Mouse (Mus musculus) heart, embryonic 15.5 days (tissue): ENCODE data around the gene 4930595D18Rik. TPM values are rescaled to one million over a fixed set of nuclear protein-coding genes. Genes with fewer than 3 reads are reported as not detected.

ENCODE experiments used
- ATAC-seq: fragments of 200-750 bp; cut with Nextera tagmentation; replicated peaks from 2 replicates; pipeline ENCODE4 v1.8.0; 2017; ENCODE audit warnings: low read depth, moderate TSS enrichment; ENCODE audit not compliant: insufficient number of reproducible peaks, insufficient read depth, low FRiP score
- H3K27ac ChIP-seq: fragments of 300-500 bp; sonication (generic); 2 replicates; pipeline ENCODE4 v1.5.1; 2015; ENCODE audit warnings: mild to moderate bottlenecking, inconsistent platforms
- H3K27me3 ChIP-seq: fragments of 300-500 bp; sonication (generic); 2 replicates; pipeline ENCODE4 v1.6.1; 2015; ENCODE audit warnings: inconsistent platforms
- H3K36me3 ChIP-seq: fragments of 300-500 bp; sonication (generic); 2 replicates; pipeline ENCODE4 v1.6.1; 2015; ENCODE audit warnings: mild to moderate bottlenecking, inconsistent platforms
- H3K4me1 ChIP-seq: fragments of 300-500 bp; sonication (generic); replicated peaks from 2 replicates; pipeline ENCODE4 v1.6.1; 2015; ENCODE audit warnings: inconsistent platforms
- H3K4me2 ChIP-seq: fragments of 300-500 bp; sonication (generic); 2 replicates; pipeline ENCODE4 v1.6.1; 2015; ENCODE audit warnings: inconsistent platforms, mild to moderate bottlenecking, moderate library complexity
- H3K4me3 ChIP-seq: fragments of 300-500 bp; sonication (generic); 2 replicates; pipeline ENCODE4 v1.5.1; 2015; ENCODE audit warnings: mild to moderate bottlenecking, inconsistent platforms
- H3K9ac ChIP-seq: fragments of 300-500 bp; sonication (generic); 2 replicates; pipeline ENCODE4 v1.6.1; 2015; ENCODE audit warnings: mild to moderate bottlenecking, inconsistent platforms
- H3K9me3 ChIP-seq: fragments of 300-500 bp; sonication (generic); replicated peaks from 2 replicates; pipeline ENCODE4 v1.6.1; 2016; ENCODE audit warnings: inconsistent platforms
- WGBS: fragments of 180-500 bp; shearing (Covaris S2); methylation state at CpG from one replicate; pipeline ENCODE4 v1.1.7; 2015; ENCODE audit warnings: mixed read lengths; 5-methylcytosine and 5-hydroxymethylcytosine counted together
- polyA plus RNA-seq: library from polyadenylated mRNA; unstranded; fragments of >200 nt; fragmentation: Nextera tagmentation; extraction: Ambion mirVana; gene quantifications from 2 replicates; pipeline ENCODE4 v1.2.1, GENCODE M21; 2015

Gene 4930595D18Rik
- polyA plus RNA-seq, 1 experiment from 2014 or later = not detected

GRCm38 (mm10) chr12:111134791-111135733, 49.2 kb downstream of the 4930595D18Rik start:
- ATAC-seq = peak; percentile 62
- Histone ChIP-seq H3K9ac (no peak overlapping the region), H3K27me3 (no peaks in the 10 kb centered on the region), H3K4me3 (no peak overlapping the region), H3K4me2 (peak overlapping the region; percentile 14; the same call in 1 of the 2 replicates), H3K4me1 (peaks cover 10% of the 10 kb centered on the region), H3K36me3 (no peaks in the 10 kb centered on the region), H3K9me3 (no peaks in the 10 kb centered on the region), H3K27ac (no peak overlapping the region)
- 59% methylated on average over 19 of the region's 19 CpGs for WGBS

GRCm38 (mm10) chr12:111134169-111134568, 50.1 kb downstream of the 4930595D18Rik start:
- no peaks in the 10 kb centered on the region for H3K9me3 ChIP-seq
- no peak overlapping the region for H3K27ac ChIP-seq
- no peak for ATAC-seq
- no peak overlapping the region for H3K9ac ChIP-seq
- H3K36me3 ChIP-seq = no peaks in the 10 kb centered on the region
- H3K4me3 ChIP-seq = no peak overlapping the region
- H3K4me1 ChIP-seq = peaks cover 10% of the 10 kb centered on the region
- H3K4me2 ChIP-seq = no peak overlapping the region
- 80% methylated on average over 7 of the region's 7 CpGs for WGBS
- H3K27me3 ChIP-seq = no peaks in the 10 kb centered on the region

- ATAC-seq = no peak
- Histone ChIP-seq H3K27me3 (no peaks in the 10 kb centered on the region), H3K27ac (no peak overlapping the region), H3K4me1 (no peaks in the 10 kb centered on the region), H3K9me3 (no peaks in the 10 kb centered on the region), H3K4me3 (no peak overlapping the region), H3K36me3 (no peaks in the 10 kb centered on the region), H3K9ac (no peak overlapping the region), H3K4me2 (no peak overlapping the region)
- WGBS = 75% methylated on average over 6 of the region's 6 CpGs
These were observed 58.6 kb downstream of the 4930595D18Rik start for GRCm38 (mm10) chr12:111125666-111126065.

GRCm38 (mm10) chr12:111124601-111125260, 59.6 kb downstream of the 4930595D18Rik start:
- Histone ChIP-seq H3K9ac (no peak overlapping the region), H3K9me3 (no peaks in the 10 kb centered on the region), H3K27ac (no peak overlapping the region), H3K4me2 (no peak overlapping the region), H3K4me1 (no peaks in the 10 kb centered on the region), H3K4me3 (no peak overlapping the region), H3K27me3 (no peaks in the 10 kb centered on the region), H3K36me3 (no peaks in the 10 kb centered on the region)
- no peak for ATAC-seq
- WGBS = 73% methylated on average over 14 of the region's 14 CpGs

- no peaks in the 10 kb centered on the region for H3K9me3 ChIP-seq
- no peak overlapping the region for H3K27ac ChIP-seq
- no peaks in the 10 kb centered on the region for H3K27me3 ChIP-seq
- no peak overlapping the region for H3K9ac ChIP-seq
- no peaks in the 10 kb centered on the region for H3K4me1 ChIP-seq
- no peak for ATAC-seq
- no peak overlapping the region for H3K4me3 ChIP-seq
- no peak overlapping the region for H3K4me2 ChIP-seq
- peaks cover 4% of the 10 kb centered on the region; the same call in 1 of the 2 replicates for H3K36me3 ChIP-seq
These were observed 61.9 kb downstream of the 4930595D18Rik start for GRCm38 (mm10) chr12:111122332-111122852.

GRCm38 (mm10) chr12:111120976-111121645, 63.2 kb downstream of the 4930595D18Rik start:
- H3K27me3 ChIP-seq = no peaks in the 10 kb centered on the region

GRCm38 (mm10) chr12:111119506-111120085, 64.7 kb downstream of the 4930595D18Rik start:
- Histone ChIP-seq H3K27ac (no peak overlapping the region), H3K9me3 (no peaks in the 10 kb centered on the region), H3K4me1 (no peaks in the 10 kb centered on the region), H3K4me3 (no peak overlapping the region), H3K4me2 (no peak overlapping the region), H3K9ac (no peak overlapping the region), H3K27me3 (no peaks in the 10 kb centered on the region), H3K36me3 (peaks cover 26% of the 10 kb centered on the region; the same call in 1 of the 2 replicates)
- WGBS = 91% methylated on average over 5 of the region's 5 CpGs
- ATAC-seq = no peak

More at GRCm38 (mm10) chr12:111120976-111121645, 63.2 kb downstream of the 4930595D18Rik start:
- peaks cover 16% of the 10 kb centered on the region; the same call in 1 of the 2 replicates for H3K36me3 ChIP-seq
- H3K4me1 ChIP-seq = no peaks in the 10 kb centered on the region
- no peak overlapping the region for H3K9ac ChIP-seq
- no peaks in the 10 kb centered on the region for H3K9me3 ChIP-seq
- no peak overlapping the region for H3K27ac ChIP-seq
- H3K4me3 ChIP-seq = no peak overlapping the region
- H3K4me2 ChIP-seq = no peak overlapping the region
- WGBS = 84% methylated on average over 9 of the region's 9 CpGs
- ATAC-seq = no peak

- no peak for ATAC-seq
- H3K9me3 ChIP-seq = no peaks in the 10 kb centered on the region
- H3K4me3 ChIP-seq = no peak overlapping the region
- no peak overlapping the region for H3K4me2 ChIP-seq
- no peaks in the 10 kb centered on the region for H3K4me1 ChIP-seq
- H3K9ac ChIP-seq = no peak overlapping the region
- no peak overlapping the region for H3K27ac ChIP-seq
- H3K27me3 ChIP-seq = no peaks in the 10 kb centered on the region
- WGBS = 95% methylated on average over 5 of the region's 5 CpGs
- peaks cover 63% of the 10 kb centered on the region for H3K36me3 ChIP-seq
These were observed 69.7 kb downstream of the 4930595D18Rik start for GRCm38 (mm10) chr12:111114593-111114992.

- Histone ChIP-seq H3K4me2 (no peak overlapping the region), H3K4me3 (no peak overlapping the region), H3K27ac (no peak overlapping the region), H3K4me1 (no peaks in the 10 kb centered on the region), H3K36me3 (peaks cover 63% of the 10 kb centered on the region), H3K9me3 (no peaks in the 10 kb centered on the region), H3K27me3 (no peaks in the 10 kb centered on the region), H3K9ac (no peak overlapping the region)
- no peak for ATAC-seq
- 85% methylated on average over 8 of the region's 8 CpGs for WGBS
These were observed 73.1 kb downstream of the 4930595D18Rik start for GRCm38 (mm10) chr12:111111176-111111575.
